11 mouse cellular contexts compared by ENCODE assay signal in the genomic region with DNA sequence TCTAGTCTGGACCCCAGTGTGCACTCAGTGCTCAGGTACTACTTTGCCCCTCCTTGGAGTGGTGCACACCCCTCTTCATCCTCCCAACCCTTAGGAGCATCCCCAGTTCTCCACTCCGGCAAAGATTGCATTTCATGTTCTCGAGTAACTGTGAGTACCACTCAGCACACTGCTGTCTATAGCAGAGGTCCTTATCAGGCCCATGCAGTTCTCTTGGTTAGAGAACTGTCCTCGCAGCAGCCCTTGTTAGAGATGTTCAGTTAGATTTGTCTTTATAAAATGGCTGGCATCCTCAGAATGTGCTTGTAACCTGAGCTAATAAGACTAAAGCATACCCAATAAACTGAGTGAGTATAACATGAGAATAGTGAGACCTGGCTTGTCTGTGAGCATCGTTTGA. TPM values are rescaled to one million over a fixed set of nuclear protein-coding genes. Genes with fewer than 3 reads are reported as not detected.
"Had no signal": no experiment of that assay in that cellular context is flagged by ENCODE, and none has a peak within 500 bp of the region (broad histone marks: within the 10 kb centered on the region; RNA-seq: fewer than 3 reads in every experiment).

No protein-coding gene starts in this region.

- DNase-seq: kidney, adult 18-20 months; kidney, postnatal 10 days; lung, adult 18-20 months; lung, postnatal 36 days; right cerebral cortex, adult 18-20 months; right cerebral cortex, postnatal 25 days; thymus, postnatal 36 days had no signal

- H3K4me2 ChIP-seq: midbrain, embryonic 11.5 days; neural tube, embryonic 15.5 days had no signal

- H3K9ac ChIP-seq: neural tube, embryonic 15.5 days had no signal

- H3K27me3 ChIP-seq: neural tube, embryonic 15.5 days had no signal

- H3K4me3 ChIP-seq: limb, embryonic 10.5 days; neural tube, embryonic 15.5 days had no signal

- H3K27ac ChIP-seq: limb, embryonic 10.5 days; neural tube, embryonic 15.5 days had no signal

- H3K9me3 ChIP-seq: limb, embryonic 10.5 days; neural tube, embryonic 15.5 days had no signal

RNA-seq across cellular contexts. Expression of a gene that starts 16.5 kb away (rescaled TPM):
- total RNA-seq: megakaryocyte, adult 5-6 weeks had no signal
